Mouse (Mus musculus): ENCODE data around the gene Atp6v0b.

Atp6v0b gene

GRCm38 (mm10) chr4:117836204-117836767 is 50.8 kb downstream of the Atp6v0b start:
- peak; percentile 62 to 81 for DNase-seq (ENCODE audit: low spot score in 2 of 2)

- DNase-seq (ENCODE audit: low spot score in 2 of 2) = peak in 1 of 2 experiments; percentile 21
These were observed 51.5 kb downstream of the Atp6v0b start for GRCm38 (mm10) chr4:117835531-117836111.

- DNase-seq (ENCODE audit: low spot score in 2 of 2) = peak in 1 of 2 experiments; percentile 17
These were observed 52.1 kb downstream of the Atp6v0b start for GRCm38 (mm10) chr4:117834845-117835530.

- DNase-seq (ENCODE audit: low spot score in 2 of 2) = no peak
These were observed 52.7 kb downstream of the Atp6v0b start, which contains the start of gene Slc6a9 for GRCm38 (mm10) chr4:117834457-117834844. TSS of gene Slc6a9 (plus strand) at chr4:117834506.
